ENCODE assay signal across 8 mouse cellular contexts in the genomic region with DNA sequence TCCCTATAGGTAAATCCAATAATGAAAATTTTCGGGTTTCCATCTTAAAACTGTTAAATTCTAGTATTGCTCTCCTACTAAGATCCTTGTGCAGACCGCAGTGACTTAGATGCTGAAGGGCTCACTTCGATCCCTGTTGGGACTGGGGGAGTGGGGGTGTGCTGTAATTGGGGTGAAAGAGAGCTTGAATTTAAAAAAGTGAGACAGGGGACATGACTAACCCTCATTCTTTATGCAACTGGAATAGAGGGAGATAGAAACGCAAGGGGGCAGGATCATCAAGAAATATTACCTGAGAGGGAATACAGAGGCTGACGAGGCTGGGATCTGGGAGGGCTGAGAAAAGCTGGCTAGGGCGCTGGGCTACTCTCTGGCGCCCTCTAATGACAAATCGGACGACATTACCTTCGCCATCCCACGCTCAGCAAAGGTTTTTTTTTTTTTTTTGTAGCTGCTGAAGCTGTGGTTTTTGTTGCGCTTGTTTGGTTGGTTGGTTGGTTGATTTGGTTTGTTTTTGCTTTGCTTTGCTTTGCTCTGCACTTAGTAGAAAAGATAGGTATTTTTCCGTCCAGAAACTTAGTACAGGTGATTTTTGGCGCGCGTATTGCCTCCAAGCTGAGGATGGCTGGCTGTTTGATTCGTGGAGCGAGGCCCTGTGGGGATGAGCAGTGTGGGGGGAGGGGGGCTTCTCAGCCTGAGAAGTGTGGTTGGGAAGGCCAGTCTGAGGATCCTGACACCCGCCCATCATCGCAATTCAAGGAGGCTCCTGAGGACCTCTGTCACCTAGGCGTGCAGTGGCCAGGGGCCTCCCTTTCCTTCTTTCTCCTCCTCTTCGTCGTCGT. TPM values are rescaled to one million over a fixed set of nuclear protein-coding genes. Genes with fewer than 3 reads are reported as not detected.
DNase-seq lines count a peak whose midpoint lies in the region; ATAC-seq and TF ChIP-seq lines count a peak whose summit lies in the region.

No protein-coding gene starts in this region.

- peak; percentile 95 for TF ChIP-seq CTCF in E14TG2a.4 (conservative IDR thresholded peaks at IDR 0.05; ENCODE audit: low read length)

- peaks cover 14% of the 10 kb centered on the region for H3K4me1 ChIP-seq in heart, embryonic 12.5 days (replicated peaks)
- peaks cover 79% of the 10 kb centered on the region for H3K4me1 ChIP-seq in E14TG2a.4 (replicated peaks; ENCODE audit: low read depth, low read length)
- H3K4me1 ChIP-seq in hindbrain, embryonic 13.5 days (replicated peaks): peaks cover 47% of the 10 kb centered on the region

- no peak for DNase-seq in heart, postnatal 36 days
- peak; percentile 48 to 69 for DNase-seq in cerebellum, postnatal 25 days
- peak; percentile 63 for DNase-seq in neural tube, embryonic 10.5 days (ENCODE audit: extremely low spot score, low spot score)
- DNase-seq in thymus, postnatal 10 days (ENCODE audit: low spot score in 2 of 2): no peak
- DNase-seq in layer of hippocampus, postnatal 25 days (ENCODE audit: extremely low spot score in 1 of 2, low spot score in 1 of 2): no peak

- no peak for ATAC-seq in heart, embryonic 12.5 days (ENCODE audit: insufficient number of reproducible peaks, low FRiP score)
- ATAC-seq in hindbrain, embryonic 13.5 days (ENCODE audit: low FRiP score): peak; percentile 69

- H3K9ac ChIP-seq in heart, embryonic 12.5 days: no peak overlapping the region
- peak overlapping the region; percentile 53 for H3K9ac ChIP-seq in hindbrain, embryonic 13.5 days

- H3K27ac ChIP-seq in heart, embryonic 12.5 days (ENCODE audit: poor library complexity, severe bottlenecking): no peak overlapping the region
- peak overlapping the region; percentile 76 for H3K27ac ChIP-seq in hindbrain, embryonic 13.5 days

- peaks cover 78% of the 10 kb centered on the region for H3K27me3 ChIP-seq in heart, embryonic 12.5 days (replicated peaks)
- H3K27me3 ChIP-seq in E14TG2a.4 (ENCODE audit: insufficient read depth, low read length): peaks cover 34% of the 10 kb centered on the region
- H3K27me3 ChIP-seq in hindbrain, embryonic 13.5 days: peaks cover 70% of the 10 kb centered on the region

- H3K9me3 ChIP-seq in heart, embryonic 12.5 days (replicated peaks): no peaks in the 10 kb centered on the region
- H3K9me3 ChIP-seq in E14TG2a.4 (ENCODE audit: low read length): no peaks in the 10 kb centered on the region
- no peaks in the 10 kb centered on the region for H3K9me3 ChIP-seq in hindbrain, embryonic 13.5 days

- no peaks in the 10 kb centered on the region for H3K36me3 ChIP-seq in heart, embryonic 12.5 days
- H3K36me3 ChIP-seq in E14TG2a.4 (ENCODE audit: insufficient read depth, low read length): no peaks in the 10 kb centered on the region
- no peaks in the 10 kb centered on the region for H3K36me3 ChIP-seq in hindbrain, embryonic 13.5 days

- intact Hi-C loops in heart, postnatal 36 days (cut with DNase I): loop anchor here (5.0 kb wide), 1 partner anchor 407 kb away; no protein-coding TSS in a partner anchor

- peak overlapping the region; percentile 43 for H3K4me2 ChIP-seq in heart, embryonic 12.5 days
- peak overlapping the region; percentile 60 for H3K4me2 ChIP-seq in hindbrain, embryonic 13.5 days

- WGBS in heart, embryonic 12.5 days: 6% methylated on average over 24 of the region's 24 CpGs
- WGBS in hindbrain, embryonic 13.5 days: 5% methylated on average over 24 of the region's 24 CpGs

- no peak overlapping the region for H3K4me3 ChIP-seq in heart, embryonic 12.5 days
- peak overlapping the region; percentile 57 for H3K4me3 ChIP-seq in E14TG2a.4 (replicated peaks; ENCODE audit: low read length)
- peak overlapping the region; percentile 32 for H3K4me3 ChIP-seq in hindbrain, embryonic 13.5 days

RNA-seq across cellular contexts. Expression of gene Sox2, which starts 11.0 kb away (rescaled TPM):
- polyA plus RNA-seq in heart, embryonic 12.5 days (2016; fragmentation: Nextera tagmentation; extraction: Ambion mirVana): 0.34 and 0.68 TPM in 2 replicates
- total RNA-seq in heart, postnatal 36 days (2021): under 1 TPM in 1 of 2 experiments, not detected in 1; 0.16 TPM
- 16.9 and 19.2 TPM in 2 replicates for polyA plus RNA-seq in hindbrain, embryonic 13.5 days (2015; fragmentation: Nextera tagmentation; extraction: Ambion mirVana)
- 10 to 100 TPM; 47.2 to 53.7 TPM for total RNA-seq in layer of hippocampus, postnatal 25 days (2021)

Comparison
In these comparisons a context has a peak if more than half of its experiments do, and no peak if none do; other contexts are left out.
1. DNase-seq: peak in cerebellum, postnatal 25 days (2 of 2) and neural tube, embryonic 10.5 days (single experiment); none in heart, postnatal 36 days (0 of 2), thymus, postnatal 10 days (0 of 2) and layer of hippocampus, postnatal 25 days (0 of 2).
2. RNA of gene Sox2, which starts 11.0 kb away (total RNA-seq): 47.2 to 53.7 TPM in layer of hippocampus, postnatal 25 days; 0.16 TPM in heart, postnatal 36 days; every median in the first group is over 10 times any median in the second.